Mouse (Mus musculus) left cerebral cortex, postnatal 25 days (tissue): ENCODE data around the gene Hist2h2ac. TPM values are rescaled to one million over a fixed set of nuclear protein-coding genes. Genes with fewer than 3 reads are reported as not detected.
"Not testable (repeated sequence)": the region's sequence is repeated elsewhere in the genome, so short reads cannot be mapped to it uniquely, and the experiment has no call there.

Experiments used
- DNase-seq, 2 experiments: peaks; one replicate each; pipeline ENCODE4 v3.0.0; 2022; ENCODE audit warnings: low spot score in 2 of 2, mixed read lengths in 1 of 2
- intact Hi-C: fragments of 180-260 bp; cut with DNase I; formaldehyde crosslinking; loops from one replicate; pipeline ENCODE4 v1.15.1; 2025
- total RNA-seq, 2 experiments: library from RNA; stranded (reverse); gene quantifications; 2 replicates each; pipeline ENCODE4 v1.2.3; 2021

Hist2h2ac gene
- total RNA-seq, 2 experiments from 2014 or later = 18.3 to 24.3 TPM

DNA sequence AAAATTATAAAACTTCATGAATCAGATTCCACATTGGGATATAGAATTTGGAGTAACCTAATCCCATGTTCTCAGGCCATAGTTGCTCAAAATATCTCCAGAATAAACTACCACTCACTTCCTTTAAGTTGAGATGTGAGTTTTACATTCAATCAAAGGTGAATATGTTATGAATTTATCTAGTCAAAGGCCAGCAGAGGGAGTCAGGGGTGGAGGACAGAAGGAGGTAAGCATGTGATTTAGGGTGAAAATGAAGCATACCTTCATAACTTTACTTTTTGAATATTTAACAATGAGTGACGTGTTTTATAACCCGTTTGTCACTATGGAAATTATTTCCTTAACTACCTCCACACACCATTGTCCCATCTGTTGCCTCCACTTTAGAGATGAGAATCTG is 14.2 kb upstream of the Hist2h2ac start:
- intact Hi-C loops = no loop called here
- DNase-seq = no peak

DNA sequence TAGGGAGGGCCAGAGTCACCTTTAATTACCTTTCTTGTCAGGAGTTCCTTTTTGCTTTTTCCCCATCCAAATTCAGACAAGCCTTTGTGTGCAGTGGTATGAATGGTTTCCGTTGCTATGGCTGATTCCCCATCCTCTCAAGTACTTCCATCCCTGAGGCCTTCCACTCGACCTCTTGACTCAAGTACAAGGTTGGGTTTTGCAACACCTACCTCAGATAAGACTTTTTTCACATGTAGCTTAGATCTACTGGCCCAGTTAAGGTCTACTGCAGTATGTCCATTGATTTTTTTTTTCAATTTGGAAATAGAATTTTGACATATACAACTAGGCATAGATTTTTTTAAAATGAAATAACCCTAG is 11.1 kb upstream of the Hist2h2ac start:
- intact Hi-C loops = no loop called here
- DNase-seq = no peak

DNA sequence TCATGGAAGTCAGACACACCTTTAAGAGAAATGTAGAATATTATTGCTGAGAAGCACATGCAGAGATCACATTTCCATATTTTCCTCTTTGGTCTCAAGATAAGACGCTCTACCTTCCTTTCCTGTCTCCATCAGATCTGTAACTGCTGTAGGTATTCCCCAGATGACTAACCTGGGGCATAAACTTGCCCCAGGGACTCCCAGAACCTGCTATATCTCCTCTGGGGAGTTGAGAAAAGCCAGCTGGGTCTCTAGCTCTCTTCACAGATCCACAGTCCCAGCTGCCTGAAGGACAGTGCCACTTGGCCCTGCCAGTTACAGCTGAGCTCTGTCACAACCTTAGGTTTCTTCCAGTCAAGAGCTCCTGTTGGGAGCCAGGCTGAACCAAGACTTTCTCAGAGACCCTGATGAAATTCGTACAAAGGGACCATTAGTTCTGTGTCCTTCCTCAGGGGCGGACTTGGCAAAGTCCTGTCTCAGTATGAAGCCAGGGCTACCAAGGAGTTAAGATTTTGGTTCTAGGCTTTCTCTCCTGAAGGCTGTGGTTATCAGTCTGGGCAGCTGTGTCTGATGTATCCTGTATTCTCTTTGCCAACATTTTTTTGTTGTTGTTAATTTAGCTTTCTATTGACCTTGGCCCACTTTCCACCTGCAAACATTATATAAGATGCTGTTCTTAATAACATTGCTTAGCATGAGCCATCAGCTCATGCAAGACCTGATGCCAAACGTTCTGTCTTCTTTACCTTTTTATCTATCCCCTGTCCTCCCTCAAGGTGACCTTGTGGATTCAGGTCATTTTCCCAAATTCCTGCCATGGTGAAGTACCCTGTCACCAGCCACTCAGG is 10.5 kb upstream of the Hist2h2ac start:
- no peak for DNase-seq
- intact Hi-C loops = no loop called here

DNA sequence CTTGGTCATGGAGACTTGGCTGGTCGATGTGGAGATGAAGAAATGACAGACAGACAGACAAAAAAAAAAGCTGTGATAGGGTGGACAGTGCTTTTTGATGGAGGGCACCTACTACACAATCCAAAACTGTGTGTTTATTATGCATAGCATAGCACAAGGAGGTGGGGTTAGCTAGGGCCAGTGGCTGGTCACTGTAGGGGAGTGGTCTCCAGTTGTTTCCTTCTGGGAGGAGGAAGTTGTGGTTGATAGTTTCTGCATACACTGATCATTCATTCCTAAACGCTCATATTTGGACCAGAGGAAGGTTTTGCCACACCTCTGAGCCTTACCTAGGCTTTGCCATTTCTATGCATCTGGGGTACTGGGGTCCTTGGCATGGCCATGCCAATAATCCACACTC is 9.7 kb upstream of the Hist2h2ac start:
- no peak for DNase-seq
- intact Hi-C loops = no loop called here

DNA sequence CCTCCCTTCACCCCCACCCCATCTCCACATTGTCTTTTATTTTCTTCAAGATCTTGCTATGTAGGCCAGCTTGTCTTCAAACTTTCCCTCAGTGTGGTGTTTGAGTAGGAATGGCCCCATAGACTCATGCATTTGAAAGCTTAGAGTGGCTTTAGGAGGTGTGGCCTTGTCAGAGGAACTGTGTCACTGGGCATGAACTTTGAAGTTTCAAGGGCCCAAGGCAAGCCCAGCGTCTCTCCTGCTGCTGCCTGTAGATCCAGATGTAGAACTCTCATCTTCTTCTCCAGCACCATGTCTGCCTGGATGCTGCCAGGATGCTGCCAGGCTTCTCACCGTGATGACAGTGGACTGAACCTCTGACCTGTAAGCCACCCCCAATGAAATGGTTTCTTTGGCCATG is 8.1 kb upstream of the Hist2h2ac start:
- no peak for DNase-seq
- intact Hi-C loops = no loop called here

DNA sequence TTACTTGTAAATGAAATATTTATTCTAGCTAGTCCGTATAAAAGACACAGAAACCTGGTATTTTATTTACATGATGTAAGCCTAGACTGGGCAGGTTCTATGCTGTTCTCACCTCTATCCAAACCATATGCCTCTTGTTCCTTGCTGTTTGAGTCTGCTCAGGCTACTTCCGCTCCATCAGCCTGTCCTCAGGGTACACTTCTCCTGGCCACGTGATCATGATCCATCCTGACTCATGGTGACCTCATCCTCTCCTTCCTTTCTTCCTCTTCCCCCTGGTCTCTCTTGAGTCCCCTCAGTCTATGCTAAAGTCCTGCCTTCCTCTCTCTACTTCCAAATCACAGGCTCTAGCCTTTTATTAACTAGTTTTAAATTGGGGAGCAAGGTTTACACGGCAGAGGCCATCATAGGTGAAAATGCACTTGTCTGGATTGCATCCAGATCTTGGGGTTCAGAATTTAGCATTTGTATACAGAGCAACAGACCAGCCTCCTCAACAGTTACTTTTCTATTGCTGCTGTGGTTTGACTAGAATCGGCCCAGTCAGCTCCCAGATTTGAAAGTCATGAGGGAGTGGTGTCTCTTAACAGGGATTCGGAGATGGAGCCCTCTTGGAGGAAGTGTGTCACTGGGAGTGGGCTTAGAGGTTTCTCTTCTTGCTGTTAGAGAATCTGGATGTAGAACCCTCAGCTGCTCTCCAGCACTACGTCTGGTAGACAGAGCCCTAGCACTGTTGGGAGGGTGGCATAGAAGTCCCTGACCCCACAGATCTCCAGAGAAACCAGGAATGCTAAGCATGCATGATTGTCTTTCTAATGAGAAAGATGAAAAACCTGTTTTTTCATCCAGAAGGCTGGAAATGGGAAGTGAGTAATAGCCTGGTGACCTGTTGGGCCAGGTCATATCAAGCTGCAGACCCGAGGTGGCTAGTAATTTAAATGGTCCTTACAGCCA is 6.3 kb upstream of the Hist2h2ac start:
- intact Hi-C loops = no loop called here

DNA sequence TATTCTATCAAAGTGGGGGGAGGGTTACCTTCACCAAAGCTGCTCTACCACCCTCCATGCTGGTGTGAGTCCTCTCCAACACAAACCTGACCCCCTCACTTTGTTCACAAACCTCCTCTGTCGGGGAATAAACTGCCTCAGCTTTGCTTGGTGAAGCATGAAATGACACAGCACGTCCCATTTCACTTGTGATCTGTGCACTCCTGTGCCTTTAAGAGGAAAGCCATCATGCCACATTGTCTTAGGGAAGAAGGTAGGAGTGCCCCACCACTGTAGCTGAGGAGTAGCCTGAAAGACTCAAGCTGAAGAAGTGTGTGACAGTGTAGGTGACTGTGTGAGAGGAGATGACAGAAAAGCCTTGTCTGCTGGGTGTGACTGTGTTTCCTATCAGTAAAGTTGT is 4.7 kb upstream of the Hist2h2ac start:
- DNase-seq = no peak
- intact Hi-C loops = no loop called here

More for the DNA sequence above, 6.3 kb upstream of the Hist2h2ac start:
- no peak for DNase-seq

DNA sequence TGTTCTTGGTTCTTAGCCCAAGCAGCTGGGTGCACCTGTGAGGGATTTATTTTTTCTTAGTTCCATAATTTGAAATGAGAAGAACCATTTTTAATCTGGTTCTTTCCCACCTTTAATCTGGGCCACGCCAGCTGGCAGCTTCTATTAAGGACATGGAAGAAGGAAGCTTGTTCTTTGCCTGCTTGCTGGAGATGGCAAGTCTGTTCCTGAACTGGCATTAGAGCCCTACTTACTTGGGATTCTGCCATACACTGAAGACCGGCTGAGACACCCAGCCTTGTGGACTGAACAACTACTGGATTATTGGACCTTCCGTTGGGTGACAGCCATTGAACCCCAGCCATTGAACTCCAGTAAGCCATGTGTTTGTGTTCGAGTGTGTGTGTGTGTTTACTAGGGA is 2.1 kb upstream of the Hist2h2ac start:
- peak in 1 of 2 experiments; percentile 19 for DNase-seq
- intact Hi-C loops = no loop called here

DNA sequence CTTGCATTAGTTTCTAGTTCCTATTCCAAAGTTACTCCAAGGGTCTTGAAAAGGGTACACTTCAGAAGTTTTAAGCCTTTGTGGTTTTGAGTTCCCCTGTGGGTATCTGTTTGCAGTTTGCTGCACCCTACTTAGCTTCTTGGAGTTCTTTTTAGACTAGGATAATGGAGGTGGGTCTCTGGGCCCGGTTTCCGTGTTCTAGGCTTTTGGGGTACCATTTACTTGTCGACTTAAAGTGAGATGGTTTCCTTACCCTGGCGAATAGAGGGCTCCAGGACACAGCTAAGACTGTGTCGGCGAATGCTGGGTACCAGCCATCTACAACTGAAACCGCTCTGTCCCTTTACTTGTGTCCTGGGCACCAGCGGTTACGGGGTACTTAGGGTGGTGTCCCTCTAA is 959 bp upstream of the Hist2h2ac start:
- intact Hi-C loops = loop anchor here (2.0 kb wide), 1 partner anchor 41 kb away; the partner anchor contains the start of gene Hist2h4

DNA sequence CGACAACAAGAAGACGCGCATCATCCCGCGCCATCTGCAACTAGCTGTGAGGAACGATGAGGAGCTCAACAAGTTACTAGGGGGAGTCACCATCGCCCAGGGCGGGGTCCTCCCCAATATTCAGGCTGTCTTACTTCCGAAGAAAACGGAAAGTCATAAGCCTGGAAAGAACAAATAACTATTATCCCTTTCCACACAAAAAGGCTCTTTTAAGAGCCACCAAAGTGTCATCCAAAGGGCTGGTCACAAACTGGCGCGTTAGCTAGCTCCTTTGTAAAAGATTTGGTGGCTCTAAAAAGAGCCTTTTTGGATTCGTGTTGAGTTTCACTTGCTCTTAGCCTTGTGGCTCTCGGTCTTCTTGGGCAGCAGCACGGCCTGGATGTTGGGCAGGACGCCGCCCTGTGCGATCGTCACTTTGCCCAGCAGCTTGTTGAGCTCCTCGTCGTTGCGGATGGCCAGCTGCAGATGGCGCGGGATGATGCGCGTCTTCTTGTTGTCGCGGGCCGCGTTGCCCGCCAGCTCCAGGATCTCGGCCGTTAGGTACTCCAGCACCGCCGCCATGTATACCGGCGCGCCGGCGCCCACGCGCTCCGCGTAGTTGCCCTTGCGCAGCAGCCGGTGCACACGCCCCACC is 432 bp downstream of the Hist2h2ac start:
- intact Hi-C loops = loop anchor here (2.0 kb wide), 1 partner anchor 43 kb away; the partner anchor contains the start of gene Hist2h4
- not testable (repeated sequence) for DNase-seq

More for the DNA sequence above, 959 bp upstream of the Hist2h2ac start:
- DNase-seq = no peak

DNA sequence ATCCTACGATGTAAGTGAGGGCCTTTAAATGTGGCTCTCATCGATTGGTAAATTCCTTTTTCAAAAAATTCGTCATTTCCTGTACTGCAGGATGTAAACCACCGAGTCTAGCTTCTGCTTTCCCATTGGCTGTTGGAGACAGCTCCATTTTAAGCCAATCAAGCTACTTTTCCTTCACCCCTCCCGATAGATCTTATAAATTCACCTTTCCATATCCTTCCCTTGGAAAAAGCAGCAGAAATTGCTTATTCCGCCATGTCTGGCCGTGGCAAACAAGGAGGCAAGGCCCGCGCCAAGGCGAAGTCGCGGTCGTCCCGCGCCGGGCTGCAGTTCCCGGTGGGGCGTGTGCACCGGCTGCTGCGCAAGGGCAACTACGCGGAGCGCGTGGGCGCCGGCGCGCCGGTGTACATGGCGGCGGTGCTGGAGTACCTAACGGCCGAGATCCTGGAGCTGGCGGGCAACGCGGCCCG is 984 bp downstream of the Hist2h2ac start, which contains the start of the genes Bola1 and Hist2h2ab:
Gene Bola1, minus strand, starts transcription at position 49 of the 470 bp plus-strand sequence.
Gene Hist2h2ab, plus strand, starts transcription at position 205 of the 470 bp plus-strand sequence.
- DNase-seq = peak; percentile 82 to 95
- intact Hi-C loops = loop anchor here (2.0 to 5.0 kb wide), 2 partner anchors 43 to 147 kb away; partner anchors contain the start of gene Hist2h4

DNA sequence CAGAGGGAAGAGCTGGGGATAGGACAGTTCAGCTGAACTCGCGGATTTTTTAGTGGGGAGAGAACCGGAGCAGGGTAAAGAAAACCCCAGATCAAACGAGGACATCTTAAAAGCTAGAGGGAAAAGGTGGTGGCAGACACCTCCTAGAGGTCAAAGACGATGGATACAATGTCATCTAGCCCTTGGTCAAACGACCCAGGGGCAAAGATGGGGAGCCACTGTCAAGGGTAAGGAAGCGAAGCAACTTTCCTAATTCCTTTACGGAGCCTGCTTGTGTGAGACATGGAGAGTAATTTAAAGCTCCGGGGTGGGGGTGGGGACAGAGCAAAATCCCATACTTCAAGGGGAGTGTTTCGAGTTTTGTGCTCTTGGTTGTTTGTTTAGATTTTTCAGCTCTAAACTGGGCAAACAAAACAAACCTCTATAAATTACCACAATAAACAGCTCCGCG is 1.5 kb downstream of the Hist2h2ac start:
- peak in 1 of 2 experiments; percentile 48 for DNase-seq
- intact Hi-C loops = loop anchor here (5.0 kb wide), 1 partner anchor 147 kb away; no protein-coding TSS in a partner anchor

DNA sequence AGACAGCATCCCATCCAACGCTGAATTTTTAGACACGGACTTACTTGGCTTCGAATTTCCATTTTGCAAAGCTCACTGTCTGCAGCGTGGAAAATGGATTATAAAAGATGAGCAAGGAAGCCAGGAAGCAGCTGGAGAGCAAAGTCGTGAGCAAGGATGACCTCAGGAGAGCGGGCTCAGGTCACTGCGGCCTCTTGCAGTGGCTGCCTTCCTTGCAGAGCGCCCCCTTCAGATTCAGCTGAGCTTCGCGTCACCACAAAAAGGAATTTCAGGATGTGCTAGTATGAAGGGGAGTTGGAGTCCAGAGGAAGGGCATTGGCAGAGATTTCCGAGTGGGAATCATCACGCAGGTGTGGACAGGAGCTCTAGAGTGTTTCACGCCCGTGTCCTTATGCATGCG is 11.4 kb downstream of the Hist2h2ac start:
- no peak for DNase-seq
- intact Hi-C loops = no loop called here

DNA sequence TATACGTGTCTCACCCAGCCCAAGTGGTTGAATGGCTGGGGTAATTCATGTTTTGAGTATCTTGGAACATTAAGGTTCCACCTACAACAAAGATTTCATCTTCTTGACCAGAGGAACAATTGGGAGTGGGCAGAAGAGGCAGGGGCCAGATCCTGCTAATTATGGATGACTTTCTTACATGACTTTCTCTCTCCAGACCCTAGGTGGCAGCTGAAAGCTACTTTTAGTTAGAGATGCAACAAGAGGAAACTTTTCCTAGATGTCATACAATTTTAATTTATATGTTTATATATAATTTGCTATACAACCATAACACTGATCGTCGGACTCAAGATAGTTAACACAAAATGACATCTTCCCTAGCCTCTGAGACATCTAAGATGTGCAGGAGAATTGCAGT is 12.9 kb downstream of the Hist2h2ac start:
- DNase-seq = no peak
- intact Hi-C loops = no loop called here

DNA sequence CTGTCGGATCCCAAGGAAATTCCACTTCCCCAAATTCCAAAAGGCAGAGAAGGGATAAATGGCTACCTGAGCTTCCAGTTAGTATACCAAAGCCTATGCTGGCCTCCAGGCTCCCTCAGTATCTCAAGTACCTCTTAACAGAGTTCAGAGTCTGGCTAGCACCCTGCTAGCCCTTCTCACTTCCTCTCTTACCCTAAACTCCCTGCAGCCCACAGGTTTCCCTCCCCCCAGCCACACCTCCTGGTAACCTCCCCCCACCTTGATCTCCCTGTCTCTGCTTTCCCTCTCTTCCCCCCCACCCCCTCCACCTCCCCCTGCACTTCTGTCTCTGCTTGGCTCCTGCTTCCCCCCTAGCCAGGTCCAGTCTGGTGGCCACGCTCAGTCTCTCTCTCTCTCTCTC is 20.9 kb downstream of the Hist2h2ac start:
- intact Hi-C loops = no loop called here
- no peak for DNase-seq

DNA sequence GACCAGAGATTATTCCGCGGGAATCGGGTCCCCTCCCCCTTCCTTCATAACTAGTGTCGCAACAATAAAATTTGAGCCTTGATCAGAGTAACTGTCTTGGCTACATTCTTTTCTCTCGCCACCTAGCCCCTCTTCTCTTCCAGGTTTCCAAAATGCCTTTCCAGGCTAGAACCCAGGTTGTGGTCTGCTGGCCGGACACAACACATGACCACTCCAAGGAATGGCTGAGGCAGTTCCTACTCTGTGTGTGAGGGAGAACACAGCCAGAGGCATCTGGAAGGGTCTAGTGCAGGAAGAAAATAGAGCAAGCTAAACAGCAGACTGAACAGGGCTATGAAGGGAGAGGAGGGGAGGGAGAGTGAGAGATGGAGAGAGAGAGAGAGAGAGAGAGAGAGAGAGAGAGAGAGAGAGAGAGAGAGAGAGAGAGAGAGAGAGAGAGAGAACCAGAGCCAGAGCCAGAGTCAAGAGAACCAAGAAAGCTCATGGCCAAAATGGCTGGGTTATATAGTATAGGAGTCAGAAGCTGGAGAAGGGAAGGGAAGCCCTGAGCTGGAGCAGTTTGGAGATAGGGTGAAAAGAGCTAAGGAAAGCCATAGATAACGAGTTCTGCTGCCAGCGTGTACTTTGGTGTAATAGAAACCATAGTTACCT is 22.0 kb downstream of the Hist2h2ac start:
- intact Hi-C loops = not testable (repeated sequence)

DNA sequence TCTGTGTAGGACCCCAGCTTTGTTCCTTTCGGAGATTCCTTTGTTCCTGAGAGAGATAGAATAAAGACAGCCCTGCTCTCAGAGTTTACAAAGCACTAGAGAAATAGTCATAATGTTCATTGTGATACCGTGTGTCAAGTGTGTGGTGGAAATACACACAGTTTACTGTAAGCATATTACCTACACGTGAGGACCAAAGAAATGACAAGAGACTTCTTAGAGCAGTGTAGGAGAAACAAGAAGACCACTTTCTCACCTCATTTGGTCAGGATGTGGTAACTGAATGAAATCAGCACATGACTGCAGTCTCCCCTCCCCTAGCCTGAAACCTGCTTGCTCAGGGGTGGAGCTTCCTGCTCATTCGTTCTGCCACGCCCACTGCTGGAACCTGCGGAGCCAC is 22.5 kb downstream of the Hist2h2ac start:
- intact Hi-C loops = no loop called here
- no peak for DNase-seq

More for the DNA sequence above, 22.0 kb downstream of the Hist2h2ac start:
- DNase-seq = not testable (repeated sequence)

DNA sequence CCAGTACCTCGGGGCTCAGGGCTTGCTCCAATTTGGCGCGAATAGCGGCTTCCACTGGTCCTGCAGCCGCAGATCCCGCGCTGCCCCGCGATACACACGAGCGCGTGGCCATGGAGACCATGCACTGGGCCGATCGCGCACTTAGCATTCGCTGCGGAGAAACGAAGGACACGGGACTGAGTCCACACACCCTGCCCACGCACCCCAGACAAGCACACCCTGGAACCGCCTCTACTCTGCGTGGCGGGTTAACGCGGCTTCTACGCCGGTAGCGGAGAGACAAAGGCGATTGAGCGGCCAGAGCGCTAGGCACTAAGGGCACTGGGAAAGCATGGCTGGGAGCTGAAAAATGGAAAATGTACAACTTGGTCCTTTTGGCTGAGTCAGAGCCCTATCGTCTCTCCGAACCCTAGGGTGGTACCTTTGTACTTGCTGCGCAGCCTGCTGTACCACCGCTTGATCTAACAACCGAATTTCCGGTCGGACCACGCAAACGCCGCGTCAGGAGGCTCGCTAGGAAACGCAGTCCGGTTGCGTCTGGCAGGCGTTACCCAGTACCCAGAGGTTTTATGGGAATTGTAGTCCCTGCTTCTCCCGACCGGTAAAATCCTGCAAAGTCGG is 23.4 kb downstream of the Hist2h2ac start:
- intact Hi-C loops = no loop called here
- peak; percentile 92 to 98 for DNase-seq
